Mouse (Mus musculus): Measurements from ENCODE around the gene Pold2. TPM values are rescaled to one million over a fixed set of nuclear protein-coding genes. Genes with fewer than 3 reads are reported as not detected.

The Pold2 gene
- total and polyA plus RNA-seq, 3 experiments: 136 to 285 (median 205) TPM

- Histone ChIP-seq H3K27ac (ENCODE audit: insufficient read depth, low read depth) (no peak overlapping the region), H3K36me3 (replicated peaks in 1 of 2; ENCODE audit: control insufficient read depth in 1 of 2, insufficient read depth in 1 of 2, low read length in 1 of 2) (no peaks in the 10 kb centered on the region), H3K4me2 (ENCODE audit: insufficient read depth, low read depth, poor library complexity, severe bottlenecking) (no peak overlapping the region), H3K79me2 (replicated peaks; ENCODE audit: control insufficient read depth, extremely low read depth, insufficient read depth, poor library complexity, severe bottlenecking) (no peaks in the 10 kb centered on the region), H3K9me3 (replicated peaks; ENCODE audit: low read length) (no peaks in the 10 kb centered on the region), H3K4me3 (replicated peaks in 1 of 3; ENCODE audit: low read depth in 2 of 3, low read length in 2 of 3, poor library complexity in 1 of 3) (no peak overlapping the region), H3K9ac (ENCODE audit: insufficient read depth, low read depth) (no peak overlapping the region), H3K27me3 (replicated peaks) (peaks cover 11% of the 10 kb centered on the region), H3K4me1 (ENCODE audit: control insufficient read depth in 1 of 2, insufficient read depth in 2 of 2) (peaks cover 26 to 35% of the 10 kb centered on the region in 2 experiments)
- dilution Hi-C loops (cut with MboI; ENCODE audit: extremely low pct_ligation_motif_present, extremely low pct_unique_long_range_greater_than_20kb, low sequenced_read_pairs) (no loop called here), in situ Hi-C loops (cut with MboI; ENCODE audit: low pct_ligation_motif_present, low pct_unique_long_range_greater_than_20kb, low sequenced_read_pairs) (no loop called here)
- no peak for TF ChIP-seq TCF12 (IDR thresholded peaks at IDR 0.05; ENCODE audit: low read depth, low read length)
- no peak for TF ChIP-seq USF1 (IDR thresholded peaks at IDR 0.05; ENCODE audit: low read depth, low read length)
- TF ChIP-seq RAD21 (IDR thresholded peaks at IDR 0.05; ENCODE audit: low read depth, low read length): no peak
- TF ChIP-seq POLR2AphosphoS2 (IDR thresholded peaks at IDR 0.05; ENCODE audit: low read depth, low read length): no peak
- TF ChIP-seq MYC (IDR thresholded peaks at IDR 0.05; ENCODE audit: low read depth, low read length): no peak
- no peak for TF ChIP-seq RCOR1 (conservative IDR thresholded peaks at IDR 0.05; ENCODE audit: low read depth, low read length)
- TF ChIP-seq NRF1 (IDR thresholded peaks at IDR 0.05; ENCODE audit: low read depth, low read length): no peak
- no peak for TF ChIP-seq IRF4 (IDR thresholded peaks at IDR 0.05; ENCODE audit: low read depth, low read length)
- no peak for TF ChIP-seq ETS1 (conservative IDR thresholded peaks at IDR 0.05; ENCODE audit: low read depth, low read length)
- TF ChIP-seq GABPA (IDR thresholded peaks at IDR 0.05; ENCODE audit: insufficient replicate concordance, low read depth, low read length): no peak
- TF ChIP-seq ELF1 (IDR thresholded peaks at IDR 0.05; ENCODE audit: low read depth, low read length): no peak
- TF ChIP-seq MAZ (IDR thresholded peaks at IDR 0.05; ENCODE audit: low read depth, low read length): no peak
- TF ChIP-seq ZKSCAN1 (IDR thresholded peaks at IDR 0.05; ENCODE audit: borderline replicate concordance, low read depth, low read length): no peak
- TF ChIP-seq NELFE (IDR thresholded peaks at IDR 0.05; ENCODE audit: low read depth, low read length): no peak
- no peak for TF ChIP-seq EP300 (IDR thresholded peaks at IDR 0.05; ENCODE audit: low read length)
- no peak for TF ChIP-seq USF2 (conservative IDR thresholded peaks at IDR 0.05; ENCODE audit: low read depth, low read length)
- TF ChIP-seq TBP (conservative IDR thresholded peaks at IDR 0.05; ENCODE audit: low read depth, low read length): no peak
- TF ChIP-seq PAX5 (IDR thresholded peaks at IDR 0.05; ENCODE audit: low read length): no peak
- TF ChIP-seq POLR2A (IDR thresholded peaks at IDR 0.05; ENCODE audit: low read depth, low read length): no peak
- no peak for TF ChIP-seq JUND (conservative IDR thresholded peaks at IDR 0.05; ENCODE audit: low read depth, low read length)
- DNase-seq (ENCODE audit: extremely low read depth): no peak
Observed at GRCm38 (mm10) chr11:5897839-5898238, 19.7 kb upstream of the Pold2 start.

DNA sequence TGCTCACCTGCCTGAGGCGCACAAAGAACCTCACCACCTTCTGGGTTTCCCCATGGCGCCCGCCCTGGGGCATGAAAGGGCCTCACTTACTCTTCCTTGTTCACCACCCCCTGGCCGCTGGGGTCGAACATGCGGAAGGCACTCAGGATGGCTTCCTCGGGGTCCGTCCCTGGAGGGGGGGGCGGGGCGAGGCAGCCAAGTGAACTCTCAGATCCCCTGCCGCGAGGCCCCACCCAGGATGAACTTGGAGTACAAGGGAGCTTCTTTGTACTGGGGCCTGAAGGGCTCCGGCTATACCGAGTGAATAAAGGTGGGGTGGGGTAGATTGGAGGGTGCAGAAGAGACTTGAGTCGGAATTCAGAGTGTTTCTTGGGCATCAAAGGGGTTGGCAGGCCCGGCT is 19.1 kb upstream of the Pold2 start:
- no peak overlapping the region for H3K27ac ChIP-seq (ENCODE audit: insufficient read depth, low read depth)
- dilution Hi-C loops (cut with MboI; ENCODE audit: extremely low pct_ligation_motif_present, extremely low pct_unique_long_range_greater_than_20kb, low sequenced_read_pairs) (no loop called here), in situ Hi-C loops (cut with MboI; ENCODE audit: low pct_ligation_motif_present, low pct_unique_long_range_greater_than_20kb, low sequenced_read_pairs) (no loop called here)
- TF ChIP-seq ELF1 (IDR thresholded peaks at IDR 0.05; ENCODE audit: low read depth, low read length): peak; percentile 35; the same call in 1 of the 2 replicates
- no peak for TF ChIP-seq MAZ (IDR thresholded peaks at IDR 0.05; ENCODE audit: low read depth, low read length)
- no peak for TF ChIP-seq POLR2AphosphoS2 (IDR thresholded peaks at IDR 0.05; ENCODE audit: low read depth, low read length)
- TF ChIP-seq GABPA (IDR thresholded peaks at IDR 0.05; ENCODE audit: insufficient replicate concordance, low read depth, low read length): no peak
- 0 out of 2 replicates have a peak, but pooled peaks have one; percentile 16 for TF ChIP-seq BHLHE40 (IDR thresholded peaks at IDR 0.05; ENCODE audit: low read depth, low read length)
- no peak for TF ChIP-seq MAFK (IDR thresholded peaks at IDR 0.05; ENCODE audit: insufficient replicate concordance, low read length)
- TF ChIP-seq NRF1 (IDR thresholded peaks at IDR 0.05; ENCODE audit: low read depth, low read length): no peak
- peak; percentile 16; the same call in 1 of the 2 replicates for TF ChIP-seq TCF12 (IDR thresholded peaks at IDR 0.05; ENCODE audit: low read depth, low read length)
- TF ChIP-seq ZC3H11A (IDR thresholded peaks at IDR 0.05; ENCODE audit: low read depth, low read length): no peak
- TF ChIP-seq ZKSCAN1 (IDR thresholded peaks at IDR 0.05; ENCODE audit: borderline replicate concordance, low read depth, low read length): no peak
- no peak for TF ChIP-seq CTCF (conservative IDR thresholded peaks at IDR 0.05 in 1 of 2, IDR thresholded peaks at IDR 0.05 in 1 of 2; ENCODE audit: low read depth in 2 of 2, low read length in 2 of 2)
- TF ChIP-seq CHD1 (IDR thresholded peaks at IDR 0.05; ENCODE audit: low read depth, low read length): no peak
- TF ChIP-seq MAX (IDR thresholded peaks at IDR 0.05; ENCODE audit: low read length): no peak
- TF ChIP-seq NELFE (IDR thresholded peaks at IDR 0.05; ENCODE audit: low read depth, low read length): no peak
- no peak for TF ChIP-seq USF1 (IDR thresholded peaks at IDR 0.05; ENCODE audit: low read depth, low read length)
- no peak for TF ChIP-seq SIN3A (IDR thresholded peaks at IDR 0.05; ENCODE audit: low read length)
- TF ChIP-seq IRF4 (IDR thresholded peaks at IDR 0.05; ENCODE audit: low read depth, low read length): no peak; the same call in 1 of the 2 replicates
- no peak for TF ChIP-seq ETS1 (conservative IDR thresholded peaks at IDR 0.05; ENCODE audit: low read depth, low read length)
- TF ChIP-seq RCOR1 (conservative IDR thresholded peaks at IDR 0.05; ENCODE audit: low read depth, low read length): no peak
- no peak for TF ChIP-seq ZMIZ1 (IDR thresholded peaks at IDR 0.05; ENCODE audit: low read depth, low read length)
- no peak overlapping the region for H3K4me2 ChIP-seq (ENCODE audit: insufficient read depth, low read depth, poor library complexity, severe bottlenecking)
- H3K9me3 ChIP-seq (replicated peaks; ENCODE audit: low read length): no peaks in the 10 kb centered on the region
- H3K79me2 ChIP-seq (replicated peaks; ENCODE audit: control insufficient read depth, extremely low read depth, insufficient read depth, poor library complexity, severe bottlenecking): no peaks in the 10 kb centered on the region
- H3K4me3 ChIP-seq (replicated peaks in 1 of 3; ENCODE audit: low read depth in 2 of 3, low read length in 2 of 3, poor library complexity in 1 of 3): no peak overlapping the region
- H3K9ac ChIP-seq (ENCODE audit: insufficient read depth, low read depth): no peak overlapping the region
- no peaks in the 10 kb centered on the region for H3K36me3 ChIP-seq (replicated peaks in 1 of 2; ENCODE audit: control insufficient read depth in 1 of 2, insufficient read depth in 1 of 2, low read length in 1 of 2)
- DNase-seq (ENCODE audit: extremely low read depth): no peak
- H3K4me1 ChIP-seq (ENCODE audit: control insufficient read depth in 1 of 2, insufficient read depth in 2 of 2): peaks cover 27 to 40% of the 10 kb centered on the region in 2 experiments
- peaks cover 11% of the 10 kb centered on the region for H3K27me3 ChIP-seq (replicated peaks)
